ENCODE assay signal across 30 mouse cellular contexts in the genomic region with DNA sequence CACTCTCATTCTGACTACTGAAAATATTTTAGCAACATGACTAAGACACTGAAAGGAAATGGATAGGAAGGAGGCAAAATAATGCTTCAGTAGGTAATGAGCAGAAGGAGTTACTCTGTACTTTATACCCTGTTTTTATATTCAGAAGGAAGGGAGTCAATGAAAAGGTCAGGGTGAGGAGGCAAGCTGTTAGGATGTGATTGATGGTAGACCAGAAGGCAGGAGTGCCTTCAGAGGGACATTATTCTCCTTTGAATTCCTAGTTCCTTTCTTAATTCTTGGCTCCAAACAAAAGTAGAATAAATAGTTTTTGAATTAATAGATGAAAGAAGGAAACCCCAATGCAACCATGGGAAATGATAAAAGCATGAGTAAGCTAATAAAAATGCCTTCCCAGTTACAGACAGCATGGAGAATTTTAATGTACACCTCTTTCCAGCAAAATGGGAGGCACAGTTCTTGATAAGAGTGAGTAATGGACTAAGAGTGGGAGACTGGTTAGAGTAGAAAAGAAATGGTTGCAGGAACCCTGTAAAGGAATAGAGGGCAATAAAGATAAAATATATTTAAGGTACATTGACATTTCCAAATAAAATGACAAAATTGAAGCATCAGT. TPM values are rescaled to one million over a fixed set of nuclear protein-coding genes. Genes with fewer than 3 reads are reported as not detected.
A peak's percentile ranks its signal among the peaks of the same experiment; 100 is the strongest.
DNase-seq lines count a peak whose midpoint lies in the region; ATAC-seq and TF ChIP-seq lines count a peak whose summit lies in the region.
"Had no signal": no experiment of that assay in that cellular context is flagged by ENCODE, and none has a peak within 500 bp of the region (broad histone marks: within the 10 kb centered on the region; RNA-seq: fewer than 3 reads in every experiment).

No protein-coding gene starts in this region.

- no peak for TF ChIP-seq CTCF in stomach, postnatal 0 days (IDR thresholded peaks at IDR 0.05; ENCODE audit: low read depth)
- TF ChIP-seq CTCF in embryonic fibroblast, embryonic 13.5 days (IDR thresholded peaks at IDR 0.05; ENCODE audit: borderline replicate concordance, insufficient read depth, low read length): no peak

- H3K27ac ChIP-seq in kidney, embryonic 15.5 days: no peak overlapping the region
- H3K27ac ChIP-seq in stomach, embryonic 16.5 days (ENCODE audit: low read length): no peak overlapping the region
- no peak overlapping the region for H3K27ac ChIP-seq in stomach, postnatal 0 days (replicated peaks)
- 0 out of 2 replicates have a peak overlapping the region, but pooled peaks have one; percentile 20 for H3K27ac ChIP-seq in embryonic fibroblast, embryonic 13.5 days (ENCODE audit: insufficient read depth, low read length)
- H3K27ac ChIP-seq: gastrocnemius, adult 2 months; hindbrain, embryonic 12.5 days; hindbrain, embryonic 15.5 days had no signal

- no peaks in the 10 kb centered on the region for H3K27me3 ChIP-seq in kidney, embryonic 15.5 days
- H3K27me3 ChIP-seq in stomach, embryonic 16.5 days (ENCODE audit: control insufficient read depth, insufficient read depth, low read length): no peaks in the 10 kb centered on the region
- H3K27me3 ChIP-seq in stomach, postnatal 0 days (ENCODE audit: control insufficient read depth, insufficient read depth, low read length): no peaks in the 10 kb centered on the region
- H3K27me3 ChIP-seq: hindbrain, embryonic 12.5 days; hindbrain, embryonic 15.5 days; Patski had no signal

- 0 out of 2 replicates have a peak, but pooled peaks cover 2% of the 10 kb centered on the region for H3K4me1 ChIP-seq in kidney, embryonic 15.5 days
- H3K4me1 ChIP-seq in stomach, embryonic 16.5 days (ENCODE audit: control insufficient read depth, insufficient read depth, low read length): no peaks in the 10 kb centered on the region
- H3K4me1 ChIP-seq in stomach, postnatal 0 days (replicated peaks; ENCODE audit: control insufficient read depth, insufficient read depth): no peaks in the 10 kb centered on the region
- H3K4me1 ChIP-seq in embryonic fibroblast, embryonic 13.5 days (ENCODE audit: control insufficient read depth, insufficient read depth, low read length): no peaks in the 10 kb centered on the region
- H3K4me1 ChIP-seq: hindbrain, embryonic 12.5 days; hindbrain, embryonic 15.5 days had no signal

- no peak overlapping the region for H3K4me2 ChIP-seq in kidney, embryonic 15.5 days
- no peak overlapping the region for H3K4me2 ChIP-seq in stomach, embryonic 16.5 days (ENCODE audit: low read depth, low read length)
- H3K4me2 ChIP-seq in stomach, postnatal 0 days (replicated peaks; ENCODE audit: low read depth): no peak overlapping the region
- H3K4me2 ChIP-seq: heart, embryonic 11.5 days; hindbrain, embryonic 12.5 days; hindbrain, embryonic 15.5 days had no signal

- H3K36me3 ChIP-seq in kidney, embryonic 15.5 days: no peaks in the 10 kb centered on the region
- no peaks in the 10 kb centered on the region for H3K36me3 ChIP-seq in stomach, embryonic 16.5 days (ENCODE audit: control insufficient read depth, insufficient read depth, low read length)
- H3K36me3 ChIP-seq in stomach, postnatal 0 days (ENCODE audit: control insufficient read depth, insufficient read depth, low read length): no peaks in the 10 kb centered on the region
- H3K36me3 ChIP-seq: hindbrain, embryonic 12.5 days; hindbrain, embryonic 15.5 days had no signal

- TF ChIP-seq POLR2A in embryonic fibroblast, embryonic 13.5 days (IDR thresholded peaks at IDR 0.05; ENCODE audit: low read depth, low read length): no peak

- H3K4me3 ChIP-seq in kidney, embryonic 15.5 days (replicated peaks): no peak overlapping the region
- H3K4me3 ChIP-seq in stomach, embryonic 16.5 days (replicated peaks; ENCODE audit: low read length): no peak overlapping the region
- H3K4me3 ChIP-seq in stomach, postnatal 0 days (ENCODE audit: low read depth, low read length): no peak overlapping the region
- no peak overlapping the region for H3K4me3 ChIP-seq in embryonic fibroblast, embryonic 13.5 days (ENCODE audit: insufficient read depth, low read length)
- H3K4me3 ChIP-seq: gastrocnemius, adult 2 months; hindbrain, embryonic 12.5 days; hindbrain, embryonic 15.5 days had no signal

- peak; percentile 19 for DNase-seq in embryo, embryonic 10 days (ENCODE audit: low spot score)
- DNase-seq in embryo, embryonic 9.5 days (ENCODE audit: extremely low spot score): no peak
- no peak for DNase-seq in kidney, adult 18-20 months
- no peak for DNase-seq in stomach, postnatal 0 days (ENCODE audit: low spot score)
- DNase-seq in testis, postnatal 10 days (ENCODE audit: low spot score): no peak
- DNase-seq: adrenal gland, postnatal 14 days; cerebellum, adult 11 months; cerebellum, adult 2 months; cerebellum, postnatal 10 days; cerebellum, postnatal 36 days; forebrain, postnatal 0 days; gastrocnemius, adult 2 months; gastrocnemius, postnatal 14 days; heart, adult 11 months had no signal

- ATAC-seq in kidney, embryonic 15.5 days (replicated peaks; ENCODE audit: low FRiP score): peak; percentile 82
- ATAC-seq in stomach, embryonic 16.5 days (ENCODE audit: insufficient read depth, low FRiP score): 0 out of 2 replicates have a peak, but pooled peaks have one; percentile 25
- no peak for ATAC-seq in stomach, postnatal 0 days (ENCODE audit: low FRiP score, low TSS enrichment)
- ATAC-seq: forebrain, embryonic 14.5 days; forebrain, postnatal 0 days; Patski had no signal

- H3K9ac ChIP-seq in kidney, embryonic 15.5 days: no peak overlapping the region
- no peak overlapping the region for H3K9ac ChIP-seq in stomach, embryonic 16.5 days (ENCODE audit: low read length)
- H3K9ac ChIP-seq in stomach, postnatal 0 days (ENCODE audit: low read length): no peak overlapping the region
- H3K9ac ChIP-seq: forebrain, postnatal 0 days; hindbrain, embryonic 12.5 days; hindbrain, embryonic 15.5 days had no signal

- no peaks in the 10 kb centered on the region for H3K9me3 ChIP-seq in kidney, embryonic 15.5 days (replicated peaks)
- no peaks in the 10 kb centered on the region for H3K9me3 ChIP-seq in stomach, embryonic 16.5 days (replicated peaks; ENCODE audit: control insufficient read depth, low read length)
- H3K9me3 ChIP-seq in stomach, postnatal 0 days (ENCODE audit: control insufficient read depth, low read length): no peaks in the 10 kb centered on the region
- H3K9me3 ChIP-seq: hindbrain, embryonic 12.5 days; hindbrain, embryonic 15.5 days had no signal

- TF ChIP-seq EP300 in stomach, postnatal 0 days (optimal IDR thresholded peaks at IDR 0.05): no peak

RNA-seq across cellular contexts. Expression of gene Speer4f1, which starts 36.3 kb away (rescaled TPM):
- not detected in 2 replicates for polyA plus RNA-seq in kidney, embryonic 15.5 days (2015; fragmentation: Nextera tagmentation; extraction: Ambion mirVana)
- not detected in 2 replicates for polyA plus RNA-seq in stomach, embryonic 16.5 days (2015; fragmentation: Nextera tagmentation; extraction: Ambion mirVana)
- not detected in 2 replicates for polyA plus RNA-seq in stomach, postnatal 0 days (2015; fragmentation: Nextera tagmentation; extraction: Ambion mirVana)
- polyA plus RNA-seq in embryonic fibroblast, embryonic 13.5 days (2011; ENCODE audit: insufficient read length, low read depth, missing spikeins): not detected in 2 replicates
- polyA plus RNA-seq: cerebellum, adult 2 months; cortical plate, adult 2 months; embryonic facial prominence, embryonic 11.5 days; embryonic facial prominence, embryonic 14.5 days; forebrain, embryonic 11.5 days; forebrain, embryonic 14.5 days; forebrain, postnatal 0 days; frontal cortex, adult 2 months; heart, embryonic 11.5 days; heart, embryonic 14.5 days; heart, postnatal 0 days; hindbrain, embryonic 12.5 days; hindbrain, embryonic 15.5 days; intestine, embryonic 14.5 days; Patski had no signal
